Mouse (Mus musculus) macrophage (primary cell): ENCODE measurements around the gene Scd4. TPM values are rescaled to one million over a fixed set of nuclear protein-coding genes. Genes with fewer than 3 reads are reported as not detected.
"Not testable (repeated sequence)": the region's sequence is repeated elsewhere in the genome, so short reads cannot be mapped to it uniquely, and the experiment has no call there.

Source experiments
- H3K27ac ChIP-seq: fragments of 350-480 bp; formaldehyde crosslinking; 2 replicates; pipeline ENCODE4 v1.9.0; 2021
- H3K36me3 ChIP-seq: fragments of 350-480 bp; formaldehyde crosslinking; 2 replicates; pipeline ENCODE4 v1.9.0; 2021; ENCODE audit errors: inconsistent target
- H3K4me3 ChIP-seq: fragments of 350-480 bp; formaldehyde crosslinking; 2 replicates; pipeline ENCODE4 v1.9.0; 2021; ENCODE audit errors: inconsistent target
- H3K79me2 ChIP-seq: fragments of 350-480 bp; formaldehyde crosslinking; 2 replicates; pipeline ENCODE4 v1.9.0; 2021; ENCODE audit errors: inconsistent target
- WGBS: methylation state at CpG from one replicate; pipeline ENCODE4 v1.1.7; 2026; ENCODE audit warnings: inconsistent platforms; ENCODE audit not compliant: missing documents; 5-methylcytosine and 5-hydroxymethylcytosine counted together
- polyA plus RNA-seq: library from polyadenylated mRNA; stranded (reverse); fragments of 250-400 nt; gene quantifications from 3 replicates; pipeline ENCODE4 v1.2.4, GENCODE M21; 2018; ENCODE audit warnings: inconsistent platforms

The Scd4 gene
- polyA plus RNA-seq, 1 experiment from 2014 or later = 0.16 TPM

- no peak overlapping the region for H3K27ac ChIP-seq
- 92% methylated on average over 7 of the region's 7 CpGs for WGBS
- no peak overlapping the region for H3K4me3 ChIP-seq
- peaks cover 52% of the 10 kb centered on the region for H3K79me2 ChIP-seq
- peaks cover 35% of the 10 kb centered on the region for H3K36me3 ChIP-seq
These were observed 26.7 kb upstream of the Scd4 start for GRCm38 (mm10) chr19:44306171-44306570.

- Histone ChIP-seq H3K27ac (no peak overlapping the region), H3K36me3 (peaks cover 28% of the 10 kb centered on the region), H3K79me2 (peaks cover 42% of the 10 kb centered on the region), H3K4me3 (no peak overlapping the region)
- 86% methylated on average over 9 of the region's 9 CpGs for WGBS
These were observed 25.6 kb upstream of the Scd4 start for GRCm38 (mm10) chr19:44307101-44307914.

- Histone ChIP-seq H3K36me3 (peaks cover 23% of the 10 kb centered on the region), H3K27ac (no peak overlapping the region), H3K4me3 (no peak overlapping the region), H3K79me2 (peaks cover 35% of the 10 kb centered on the region)
- 88% methylated on average over 6 of the region's 6 CpGs for WGBS
These were observed 24.9 kb upstream of the Scd4 start for GRCm38 (mm10) chr19:44307915-44308470.

GRCm38 (mm10) chr19:44308611-44309246 lies 24.2 kb upstream of the Scd4 start:
- Histone ChIP-seq H3K36me3 (peaks cover 17% of the 10 kb centered on the region), H3K79me2 (peaks cover 28% of the 10 kb centered on the region), H3K27ac (no peak overlapping the region), H3K4me3 (no peak overlapping the region)
- 94% methylated on average over 7 of the region's 8 CpGs for WGBS

GRCm38 (mm10) chr19:44309351-44310154 lies 23.3 kb upstream of the Scd4 start:
- Histone ChIP-seq H3K36me3 (peaks cover 9% of the 10 kb centered on the region), H3K4me3 (no peak overlapping the region), H3K79me2 (peaks cover 20% of the 10 kb centered on the region), H3K27ac (no peak overlapping the region)
- 94% methylated on average over 10 of the region's 12 CpGs for WGBS

- WGBS = 100% methylated on average over 1 of the region's 1 CpGs
- H3K27ac ChIP-seq, H3K36me3 ChIP-seq, H3K4me3 ChIP-seq: not testable (repeated sequence)
- peaks cover 13% of the 10 kb centered on the region for H3K79me2 ChIP-seq
These were observed 22.7 kb upstream of the Scd4 start for GRCm38 (mm10) chr19:44310155-44310575.

GRCm38 (mm10) chr19:44310814-44311213 lies 22.1 kb upstream of the Scd4 start:
- no peak overlapping the region for H3K27ac ChIP-seq
- H3K79me2 ChIP-seq = peaks cover 7% of the 10 kb centered on the region; the same call in 1 of the 2 replicates
- H3K4me3 ChIP-seq = no peak overlapping the region
- no peaks in the 10 kb centered on the region; the same call in 1 of the 2 replicates for H3K36me3 ChIP-seq
- WGBS = 93% methylated on average over 5 of the region's 5 CpGs

GRCm38 (mm10) chr19:44311306-44312006 lies 21.4 kb upstream of the Scd4 start:
- no peak overlapping the region for H3K27ac ChIP-seq
- H3K36me3 ChIP-seq = no peaks in the 10 kb centered on the region; the same call in 1 of the 2 replicates
- WGBS = 97% methylated on average over 7 of the region's 8 CpGs
- H3K4me3 ChIP-seq = no peak overlapping the region
- 0 out of 2 replicates have a peak, but pooled peaks cover under 1% of the 10 kb centered on the region for H3K79me2 ChIP-seq

- Histone ChIP-seq H3K27ac (no peak overlapping the region), H3K79me2 (no peaks in the 10 kb centered on the region), H3K36me3 (no peaks in the 10 kb centered on the region; the same call in 1 of the 2 replicates), H3K4me3 (no peak overlapping the region)
- WGBS = 83% methylated on average over 4 of the region's 4 CpGs
These were observed 20.9 kb upstream of the Scd4 start for GRCm38 (mm10) chr19:44312007-44312360.

GRCm38 (mm10) chr19:44313066-44313465 lies 19.8 kb upstream of the Scd4 start:
- Histone ChIP-seq H3K79me2 (no peaks in the 10 kb centered on the region), H3K36me3 (no peaks in the 10 kb centered on the region), H3K4me3 (no peak overlapping the region), H3K27ac (no peak overlapping the region)
- WGBS = 93% methylated on average over 3 of the region's 3 CpGs

- Histone ChIP-seq H3K4me3 (peak overlapping the region; percentile 33), H3K36me3 (no peaks in the 10 kb centered on the region), H3K79me2 (no peaks in the 10 kb centered on the region), H3K27ac (peak overlapping the region; percentile 36)
- WGBS = 7% methylated on average over 18 of the region's 18 CpGs
These were observed 18.5 kb upstream of the Scd4 start for GRCm38 (mm10) chr19:44314327-44314759.

GRCm38 (mm10) chr19:44314871-44315414 lies 17.9 kb upstream of the Scd4 start:
- WGBS = 6% methylated on average over 11 of the region's 11 CpGs
- peak overlapping the region; percentile 36 for H3K27ac ChIP-seq
- no peaks in the 10 kb centered on the region for H3K36me3 ChIP-seq
- H3K79me2 ChIP-seq = no peaks in the 10 kb centered on the region
- H3K4me3 ChIP-seq = peak overlapping the region; percentile 33

GRCm38 (mm10) chr19:44316752-44317315 lies 16.1 kb upstream of the Scd4 start:
- no peak overlapping the region for H3K4me3 ChIP-seq
- 96% methylated on average over 4 of the region's 5 CpGs for WGBS

More at GRCm38 (mm10) chr19:44316752-44317315, 16.1 kb upstream of the Scd4 start:
- no peak overlapping the region for H3K27ac ChIP-seq
- no peaks in the 10 kb centered on the region for H3K36me3 ChIP-seq
- H3K79me2 ChIP-seq = no peaks in the 10 kb centered on the region
